Mouse (Mus musculus) erythroblast, embryonic 14.5 days (primary cell): ENCODE results near the gene Dynlt1f. TPM values are rescaled to one million over a fixed set of nuclear protein-coding genes. Genes with fewer than 3 reads are reported as not detected.
"Not testable (repeated sequence)": the region's sequence is repeated elsewhere in the genome, so short reads cannot be mapped to it uniquely, and the experiment has no call there.

Source experiments
- H3K27me3 ChIP-seq: 2 replicates; pipeline ENCODE4 v1.6.1; 2012; ENCODE audit warnings: inconsistent platforms; ENCODE audit not compliant: control insufficient read depth
- H3K36me3 ChIP-seq: 2 replicates; pipeline ENCODE4 v1.6.1; 2012; ENCODE audit warnings: mild to moderate bottlenecking, inconsistent platforms; ENCODE audit not compliant: control insufficient read depth
- H3K4me1 ChIP-seq: 2 replicates; pipeline ENCODE4 v1.6.1; 2012; ENCODE audit warnings: inconsistent platforms; ENCODE audit not compliant: control insufficient read depth
- H3K4me3 ChIP-seq: replicated peaks from 2 replicates; pipeline ENCODE3; 2012; ENCODE audit warnings: moderate library complexity, mild to moderate bottlenecking, inconsistent platforms
- H3K9me3 ChIP-seq: 2 replicates; pipeline ENCODE4 v1.6.1; 2012; ENCODE audit warnings: low read length, inconsistent platforms, mixed read lengths; ENCODE audit not compliant: control insufficient read depth
- polyA plus RNA-seq: library from polyadenylated mRNA; stranded (reverse); fragments of >175 nt; gene quantifications from 2 replicates; pipeline ENCODE4 v1.2.3, GENCODE M21; 2012

The Dynlt1f gene
- polyA plus RNA-seq, 1 experiment: 0.26 TPM

DNA sequence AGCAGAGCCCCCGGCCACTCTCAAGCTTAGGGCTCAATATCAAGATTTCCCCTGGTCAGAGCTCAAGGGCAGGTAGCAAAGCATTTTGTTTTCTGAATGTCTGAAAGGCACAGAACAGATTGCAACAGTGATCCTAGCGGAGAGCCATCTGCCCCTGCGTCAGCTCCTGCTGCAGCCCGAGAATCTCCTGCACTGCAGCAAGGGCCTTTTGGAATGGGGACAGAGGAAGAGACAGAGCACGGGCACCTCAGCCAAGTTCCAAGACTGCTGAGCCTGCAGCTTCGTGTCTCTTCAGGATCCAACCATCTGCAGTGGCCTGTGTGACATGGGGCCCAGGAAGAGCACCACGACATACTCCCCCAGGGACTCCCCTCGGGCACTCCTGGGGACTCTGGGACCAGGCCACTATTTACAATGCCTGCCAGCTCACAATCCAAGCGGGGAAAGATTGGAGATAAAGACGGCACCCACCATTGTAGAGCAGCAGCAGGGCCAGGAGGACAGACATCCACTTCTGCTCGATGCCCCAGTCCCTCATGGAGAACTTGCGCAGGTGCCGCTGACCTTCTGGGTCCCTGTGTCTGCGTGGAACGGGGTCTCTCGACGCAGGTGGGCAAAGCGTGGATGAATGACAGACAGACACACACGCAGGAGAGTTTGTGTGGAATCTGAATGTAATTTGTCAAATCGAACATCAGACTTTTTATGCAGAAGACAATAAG lies 34.8 kb downstream of the Dynlt1f start:
- H3K36me3 ChIP-seq, H3K4me3 ChIP-seq, H3K27me3 ChIP-seq, H3K4me1 ChIP-seq, H3K9me3 ChIP-seq: not testable (repeated sequence)

DNA sequence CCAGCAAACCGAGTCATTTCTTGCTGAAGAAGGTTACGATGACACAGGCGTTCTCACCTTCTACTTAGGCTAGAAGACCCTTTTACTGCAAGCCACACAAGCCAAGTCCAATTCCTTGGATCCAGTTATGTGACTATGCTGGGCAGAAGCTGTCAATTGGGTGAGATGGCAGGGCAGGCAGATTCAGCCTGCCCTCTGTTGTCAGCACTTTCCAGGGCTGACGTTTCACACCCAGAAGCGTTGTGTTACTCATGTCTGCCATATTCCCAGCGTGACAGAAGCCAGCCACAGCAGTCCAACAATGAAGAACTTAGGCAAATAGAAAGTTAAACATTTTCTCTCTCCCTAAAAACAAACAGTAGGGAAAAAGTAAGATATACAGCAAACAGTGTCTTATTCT lies 35.7 kb downstream of the Dynlt1f start:
- not testable (repeated sequence) for H3K27me3 ChIP-seq, H3K4me3 ChIP-seq, H3K9me3 ChIP-seq, H3K4me1 ChIP-seq, H3K36me3 ChIP-seq

DNA sequence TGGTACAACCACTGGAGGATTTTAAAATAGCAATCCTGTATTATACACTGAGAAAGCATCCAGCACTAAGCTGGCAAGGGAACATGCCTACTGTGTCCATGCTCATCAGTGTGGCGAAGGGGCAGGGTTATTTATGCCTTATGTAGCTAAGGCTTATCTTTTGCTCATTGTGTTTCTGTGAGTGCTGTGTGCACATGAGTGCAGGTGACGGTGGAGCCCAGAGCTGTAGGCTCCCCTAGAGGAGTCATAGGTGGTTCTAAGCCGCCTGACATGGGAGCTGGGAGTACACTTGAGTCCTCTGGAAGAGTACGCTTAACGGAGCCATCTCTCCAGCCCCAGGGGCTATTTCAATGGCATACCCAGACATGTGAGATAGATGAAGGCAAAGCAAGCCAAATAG lies 36.4 kb downstream of the Dynlt1f start:
- H3K27me3 ChIP-seq, H3K36me3 ChIP-seq, H3K4me1 ChIP-seq, H3K4me3 ChIP-seq, H3K9me3 ChIP-seq: not testable (repeated sequence)

DNA sequence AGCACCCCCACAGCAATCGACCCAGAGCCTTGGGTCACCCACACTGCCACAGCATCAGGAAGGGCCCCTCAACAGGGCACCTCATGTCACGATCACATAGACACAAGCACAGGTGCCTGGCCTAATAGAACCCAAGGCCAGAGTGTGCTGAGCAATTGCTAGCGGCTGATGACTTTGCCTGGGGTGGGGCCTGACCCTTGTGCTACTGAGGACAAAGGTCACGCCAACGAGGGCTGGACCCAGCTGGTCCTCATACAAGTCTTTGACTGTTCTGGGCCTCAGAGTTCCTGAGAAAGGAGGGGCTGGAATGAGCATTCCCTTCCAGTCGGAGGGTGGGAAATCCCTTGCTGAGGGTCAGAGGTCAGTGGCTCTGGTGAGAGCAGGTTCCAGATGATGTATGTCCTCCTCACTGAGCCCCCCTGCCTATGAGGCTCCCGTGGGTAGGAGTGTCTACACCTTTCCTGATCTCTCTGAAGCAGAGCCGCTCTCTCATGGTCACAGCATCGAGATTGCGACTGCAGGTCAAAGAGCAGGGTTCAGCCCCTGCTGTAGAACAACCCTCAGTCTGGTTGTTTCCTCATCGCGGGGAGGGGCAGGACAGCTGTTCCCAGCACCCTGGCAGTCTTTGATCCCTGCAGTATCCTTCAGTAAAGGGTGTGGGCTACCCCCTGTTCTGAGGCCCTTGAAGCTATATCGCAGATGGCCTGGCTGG lies 37.9 kb downstream of the Dynlt1f start:
- H3K4me1 ChIP-seq, H3K4me3 ChIP-seq, H3K9me3 ChIP-seq, H3K27me3 ChIP-seq, H3K36me3 ChIP-seq: not testable (repeated sequence)

GRCm38 (mm10) chr17:6616731-6617130 lies 39.0 kb downstream of the Dynlt1f start:
- H3K4me3 ChIP-seq, H3K27me3 ChIP-seq, H3K36me3 ChIP-seq, H3K4me1 ChIP-seq, H3K9me3 ChIP-seq: not testable (repeated sequence)

GRCm38 (mm10) chr17:6614316-6614715 lies 41.4 kb downstream of the Dynlt1f start:
- H3K4me1 ChIP-seq, H3K9me3 ChIP-seq, H3K27me3 ChIP-seq, H3K36me3 ChIP-seq, H3K4me3 ChIP-seq: not testable (repeated sequence)

DNA sequence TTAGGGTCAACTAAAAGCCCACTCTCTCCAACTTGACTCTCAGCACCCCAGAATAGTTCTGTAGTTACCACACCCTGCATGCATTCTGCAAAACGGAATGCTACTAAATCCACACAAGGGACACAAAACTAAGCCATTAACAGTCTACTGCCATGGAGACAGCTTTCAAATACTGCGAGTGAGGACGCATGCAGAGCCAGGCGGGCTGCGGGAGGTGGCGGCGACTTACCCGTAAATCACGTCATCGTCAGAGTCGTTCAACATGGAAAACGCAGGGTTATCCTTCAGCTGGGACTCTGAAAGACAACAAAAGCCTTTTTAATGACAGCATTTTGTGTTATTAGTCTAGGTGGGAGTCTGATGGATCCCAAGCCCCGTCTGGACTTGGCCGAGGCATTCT lies 42.2 kb downstream of the Dynlt1f start:
- not testable (repeated sequence) for H3K9me3 ChIP-seq, H3K4me1 ChIP-seq, H3K36me3 ChIP-seq, H3K27me3 ChIP-seq, H3K4me3 ChIP-seq

GRCm38 (mm10) chr17:6605347-6605746 lies 50.4 kb downstream of the Dynlt1f start:
- H3K9me3 ChIP-seq, H3K4me3 ChIP-seq, H3K27me3 ChIP-seq, H3K36me3 ChIP-seq, H3K4me1 ChIP-seq: not testable (repeated sequence)

- H3K4me3 ChIP-seq: peak overlapping the region; percentile 51
- H3K9me3 ChIP-seq, H3K27me3 ChIP-seq, H3K36me3 ChIP-seq, H3K4me1 ChIP-seq: not testable (repeated sequence)
Observed at GRCm38 (mm10) chr17:6602205-6602604, 53.5 kb downstream of the Dynlt1f start.

- peak within 1 kb of the TSS; percentile 51 for H3K4me3 ChIP-seq
- not testable (repeated sequence) for H3K27me3 ChIP-seq, H3K4me1 ChIP-seq, H3K36me3 ChIP-seq, H3K9me3 ChIP-seq
Observed at GRCm38 (mm10) chr17:6601204-6601911, 54.3 kb downstream of the Dynlt1f start, which contains the start of gene Dynlt1c. Gene Dynlt1c (plus strand): TSS chr17:6601671.

DNA sequence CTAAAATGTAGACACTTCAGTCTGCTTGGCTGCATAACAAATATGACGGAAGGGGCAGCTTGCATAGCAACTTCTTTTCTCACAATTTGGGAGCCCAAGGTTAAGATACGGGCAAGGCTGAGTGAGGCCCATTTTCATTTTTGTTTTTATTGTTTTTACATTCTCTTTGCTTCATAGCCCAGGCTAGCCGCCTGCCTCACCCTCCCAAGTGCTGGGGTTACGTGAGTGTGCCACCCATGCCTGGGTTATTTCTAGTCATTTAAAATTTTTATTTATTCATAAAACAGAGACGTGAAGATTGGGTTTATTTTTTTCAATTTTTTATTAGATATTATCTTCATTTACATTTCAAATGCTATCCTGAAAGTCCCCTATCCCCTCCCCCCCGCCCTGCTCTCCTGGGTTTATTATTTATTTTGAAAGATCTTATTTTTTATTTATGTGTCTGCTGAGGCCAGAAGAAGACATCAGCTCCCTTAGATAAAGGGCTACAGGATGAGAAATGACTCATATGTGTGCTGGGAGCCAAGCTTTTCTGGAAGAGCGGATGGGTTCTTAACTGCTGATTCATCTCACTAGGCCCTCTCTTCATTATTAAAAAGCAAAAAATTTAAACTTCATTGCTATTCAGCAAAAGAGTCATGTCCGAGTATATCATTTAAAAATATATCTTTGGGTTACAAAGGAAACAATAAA lies 55.3 kb downstream of the Dynlt1f start:
- not testable (repeated sequence) for H3K36me3 ChIP-seq, H3K4me1 ChIP-seq, H3K27me3 ChIP-seq, H3K4me3 ChIP-seq, H3K9me3 ChIP-seq

DNA sequence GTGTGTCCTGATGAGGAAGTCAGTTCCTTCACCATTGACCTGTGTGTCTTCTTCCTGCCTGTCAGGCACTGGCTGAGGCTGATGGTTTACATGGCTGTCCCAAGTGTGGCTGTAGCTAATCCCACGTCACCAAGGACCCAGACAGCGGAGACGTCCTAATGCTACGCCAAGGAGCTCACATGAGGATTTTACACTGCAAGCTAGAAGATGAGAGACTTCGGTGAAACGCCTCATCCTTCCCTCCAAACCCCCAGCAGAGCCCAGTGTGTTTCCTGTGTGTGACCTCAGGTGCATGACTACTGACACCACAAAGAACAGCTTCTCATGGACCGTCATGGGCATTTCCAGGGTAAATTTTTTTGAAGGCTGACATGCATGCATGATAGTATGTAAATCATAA lies 57.3 kb downstream of the Dynlt1f start:
- H3K4me3 ChIP-seq, H3K27me3 ChIP-seq, H3K36me3 ChIP-seq, H3K4me1 ChIP-seq, H3K9me3 ChIP-seq: not testable (repeated sequence)
